Mouse (Mus musculus) intestine, embryonic 15.5 days (tissue): Measurements from ENCODE around the gene B4galt3. TPM values are rescaled to one million over a fixed set of nuclear protein-coding genes. Genes with fewer than 3 reads are reported as not detected.
"Not testable (repeated sequence)": the region's sequence is repeated elsewhere in the genome, so short reads cannot be mapped to it uniquely, and the experiment has no call there.

Source experiments
- ATAC-seq: fragments of 200-750 bp; cut with Nextera tagmentation; 2 replicates; pipeline ENCODE4 v1.8.0; 2017; ENCODE audit warnings: moderate TSS enrichment, moderate library complexity
- H3K27ac ChIP-seq: fragments of 300-500 bp; sonication (generic); 2 replicates; pipeline ENCODE4 v1.5.1; 2015; ENCODE audit warnings: mild to moderate bottlenecking, inconsistent platforms
- H3K27me3 ChIP-seq: fragments of 300-500 bp; sonication (generic); replicated peaks from 2 replicates; pipeline ENCODE4 v1.6.1; 2015; ENCODE audit warnings: inconsistent platforms
- H3K36me3 ChIP-seq: fragments of 300-500 bp; sonication (generic); 2 replicates; pipeline ENCODE4 v1.6.1; 2015; ENCODE audit warnings: inconsistent platforms
- H3K4me1 ChIP-seq: fragments of 300-500 bp; sonication (generic); replicated peaks from 2 replicates; pipeline ENCODE4 v1.6.1; 2015; ENCODE audit warnings: inconsistent platforms
- H3K4me2 ChIP-seq: fragments of 300-500 bp; sonication (generic); replicated peaks from 2 replicates; pipeline ENCODE4 v1.6.1; 2015; ENCODE audit warnings: mild to moderate bottlenecking, inconsistent platforms
- H3K4me3 ChIP-seq: fragments of 300-500 bp; sonication (generic); replicated peaks from 2 replicates; pipeline ENCODE4 v1.5.1; 2015; ENCODE audit warnings: inconsistent platforms
- H3K9ac ChIP-seq: fragments of 300-500 bp; sonication (generic); 2 replicates; pipeline ENCODE4 v1.6.1; 2015; ENCODE audit warnings: inconsistent platforms
- H3K9me3 ChIP-seq: fragments of 300-500 bp; sonication (generic); 2 replicates; pipeline ENCODE4 v1.6.1; 2016; ENCODE audit warnings: inconsistent platforms
- WGBS: fragments of 180-500 bp; shearing (Covaris S2); methylation state at CpG from one replicate; pipeline ENCODE4 v1.1.7; 2015; 5-methylcytosine and 5-hydroxymethylcytosine counted together
- polyA plus RNA-seq: library from polyadenylated mRNA; unstranded; fragments of >200 nt; fragmentation: Nextera tagmentation; extraction: Ambion mirVana; gene quantifications from 2 replicates; pipeline ENCODE4 v1.2.1, GENCODE M21; 2015

Gene B4galt3
- polyA plus RNA-seq, 1 experiment from 2014 or later = 54.5 TPM

DNA sequence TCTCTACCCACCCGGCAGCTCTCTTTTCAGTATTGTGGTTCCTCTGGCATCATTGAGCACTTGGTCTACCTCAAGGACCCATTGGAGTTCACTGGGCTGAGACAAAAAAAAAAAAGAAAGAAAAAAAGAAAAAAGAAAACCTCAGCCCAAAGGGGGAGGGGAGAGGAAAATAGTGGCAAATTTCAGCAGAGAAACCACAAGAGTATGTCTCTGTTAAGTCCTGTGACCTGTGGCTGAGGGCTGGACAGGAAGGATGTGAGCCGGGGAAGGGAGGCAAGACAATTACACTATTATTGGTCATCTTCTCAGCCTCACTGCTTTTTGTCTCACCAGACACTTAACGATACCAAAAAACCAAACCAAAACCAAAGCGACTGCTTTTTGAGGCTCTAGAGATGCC lies 38.3 kb upstream of the B4galt3 start:
- Histone ChIP-seq H3K4me1 (no peaks in the 10 kb centered on the region), H3K9me3 (no peaks in the 10 kb centered on the region), H3K9ac (no peak overlapping the region), H3K27me3 (no peaks in the 10 kb centered on the region), H3K4me2 (no peak overlapping the region), H3K27ac (no peak overlapping the region), H3K4me3 (no peak overlapping the region), H3K36me3 (peaks cover 26% of the 10 kb centered on the region)
- 75% methylated on average over 4 of the region's 4 CpGs for WGBS
- ATAC-seq = no peak

DNA sequence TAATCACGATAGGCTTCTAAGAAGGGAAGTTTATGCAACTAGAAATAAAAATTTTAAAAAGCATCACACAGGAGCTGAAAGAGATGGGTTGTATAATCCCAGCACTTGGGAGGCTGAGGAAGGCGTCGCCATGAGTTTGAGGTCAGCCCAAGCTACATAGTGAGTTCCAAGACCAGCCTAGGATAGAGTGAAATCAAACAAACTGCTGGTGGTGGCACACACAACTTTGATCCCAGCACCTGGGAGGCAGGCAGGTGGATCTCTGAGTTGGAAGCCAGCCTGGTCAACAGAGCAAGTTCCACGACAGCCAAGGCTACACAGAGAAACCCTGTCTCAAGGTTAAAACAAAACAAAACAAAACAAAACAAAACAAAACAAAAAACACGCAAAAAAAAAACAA lies 37.8 kb upstream of the B4galt3 start:
- whole genome bisulfite sequencing = 83% methylated on average over 5 of the region's 5 CpGs
- H3K4me3 ChIP-seq = no peak overlapping the region
- H3K9me3 ChIP-seq = no peaks in the 10 kb centered on the region
- H3K27me3 ChIP-seq = no peaks in the 10 kb centered on the region
- H3K36me3 ChIP-seq = peaks cover 31% of the 10 kb centered on the region
- no peak overlapping the region for H3K4me2 ChIP-seq
- no peak for ATAC-seq
- H3K4me1 ChIP-seq = no peaks in the 10 kb centered on the region
- H3K27ac ChIP-seq = no peak overlapping the region
- H3K9ac ChIP-seq = no peak overlapping the region

DNA sequence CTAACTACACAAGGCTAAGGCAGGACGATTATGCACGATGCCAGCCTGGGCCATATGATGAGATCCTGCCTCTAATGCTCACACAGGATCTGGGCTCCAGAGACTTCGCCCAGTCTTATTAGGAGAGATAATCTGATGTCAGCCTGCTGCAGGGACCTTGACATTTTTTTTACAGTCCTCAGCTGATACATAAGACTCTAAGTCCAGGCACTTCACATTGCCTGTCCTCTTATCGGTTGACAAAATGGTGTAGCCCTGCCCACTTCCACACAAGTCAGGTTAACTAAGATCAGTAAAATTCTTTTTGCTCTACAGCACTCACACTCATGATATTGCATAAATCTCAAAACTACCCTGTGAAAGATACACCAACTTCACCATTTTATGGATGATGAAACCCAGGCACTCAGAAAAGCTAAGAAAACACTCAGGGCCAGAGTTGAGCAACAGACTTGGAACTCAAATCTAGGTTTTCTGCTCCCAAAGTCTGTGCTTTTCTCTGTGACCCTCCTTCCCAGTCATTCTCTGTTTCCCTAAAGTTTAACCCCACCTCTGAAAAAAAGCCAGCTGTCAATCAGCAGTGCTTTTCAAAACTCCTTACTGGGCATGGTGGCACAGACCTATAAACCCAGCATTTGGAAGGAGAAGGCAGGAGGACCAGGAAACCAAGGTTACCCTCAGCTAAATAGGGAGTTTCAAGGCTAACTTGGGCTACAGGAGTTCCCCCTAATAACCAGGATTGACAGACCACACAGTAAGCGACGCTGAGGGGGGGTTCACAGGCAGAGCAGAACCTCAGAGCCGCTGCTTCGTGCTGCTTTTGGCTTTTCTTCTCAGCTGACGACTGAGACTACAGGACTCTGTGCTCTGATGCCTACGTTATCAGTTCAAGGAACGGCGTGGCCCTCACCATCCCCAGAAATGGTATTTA lies 37.1 kb upstream of the B4galt3 start:
- Histone ChIP-seq H3K36me3 (peaks cover 38% of the 10 kb centered on the region), H3K27me3 (no peaks in the 10 kb centered on the region), H3K27ac (no peak overlapping the region), H3K4me2 (no peak overlapping the region), H3K9me3 (no peaks in the 10 kb centered on the region), H3K9ac (no peak overlapping the region), H3K4me3 (no peak overlapping the region), H3K4me1 (no peaks in the 10 kb centered on the region)
- no peak for ATAC-seq
- WGBS = 79% methylated on average over 12 of the region's 12 CpGs

GRCm38 (mm10) chr1:171234126-171234525 lies 36.0 kb upstream of the B4galt3 start, which contains the start of gene Fcer1g:
Gene Fcer1g, minus strand, starts transcription at chr1:171234365.
- Histone ChIP-seq H3K9ac (no peak within 1 kb of the TSS), H3K36me3 (peaks cover 44% of the 10 kb centered on the region), H3K4me3 (no peak within 1 kb of the TSS), H3K4me1 (no peaks in the 10 kb centered on the region), H3K9me3 (no peaks in the 10 kb centered on the region), H3K27ac (no peak within 1 kb of the TSS), H3K4me2 (no peak within 1 kb of the TSS), H3K27me3 (no peaks in the 10 kb centered on the region)
- ATAC-seq = no peak
- 91% methylated on average over 14 of the region's 14 CpGs for WGBS

- ATAC-seq = no peak
- H3K4me2 ChIP-seq = no peak overlapping the region
- no peaks in the 10 kb centered on the region for H3K4me1 ChIP-seq
- no peak overlapping the region for H3K9ac ChIP-seq
- H3K4me3 ChIP-seq = no peak overlapping the region
- no peak overlapping the region for H3K27ac ChIP-seq
- 77% methylated on average over 4 of the region's 4 CpGs for whole genome bisulfite sequencing
- H3K27me3 ChIP-seq = no peaks in the 10 kb centered on the region
- no peaks in the 10 kb centered on the region for H3K9me3 ChIP-seq
- peaks cover 46% of the 10 kb centered on the region for H3K36me3 ChIP-seq
Observed at GRCm38 (mm10) chr1:171234538-171234937, 35.6 kb upstream of the B4galt3 start.

GRCm38 (mm10) chr1:171235791-171236190 lies 34.3 kb upstream of the B4galt3 start:
- H3K36me3 ChIP-seq = peaks cover 54% of the 10 kb centered on the region

DNA sequence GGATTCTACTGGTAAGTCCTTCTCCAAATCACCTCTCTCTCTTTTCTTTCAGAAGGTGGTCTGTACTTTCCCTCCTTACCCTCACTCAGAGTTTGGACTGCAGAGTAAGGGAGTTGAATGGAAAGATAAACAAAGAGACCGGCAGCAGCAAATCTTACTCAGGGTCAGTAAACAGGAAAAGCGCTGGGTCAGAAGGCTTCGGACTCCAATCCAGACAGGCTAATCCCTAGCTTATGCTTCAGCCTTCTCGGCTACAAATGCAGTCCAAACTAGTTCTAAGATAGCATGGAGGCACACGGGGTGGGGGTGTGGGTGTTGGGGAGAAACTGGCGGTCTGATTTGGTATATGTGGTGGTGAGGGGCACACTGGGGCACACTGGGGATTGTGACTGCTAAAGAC lies 32.7 kb upstream of the B4galt3 start:
- Histone ChIP-seq H3K27ac (no peak overlapping the region), H3K9ac (no peak overlapping the region), H3K27me3 (no peaks in the 10 kb centered on the region), H3K36me3 (peaks cover 56% of the 10 kb centered on the region), H3K4me1 (no peaks in the 10 kb centered on the region), H3K4me3 (no peak overlapping the region), H3K9me3 (no peaks in the 10 kb centered on the region), H3K4me2 (no peak overlapping the region)
- ATAC-seq = no peak
- 55% methylated on average over 6 of the region's 6 CpGs for WGBS

More at GRCm38 (mm10) chr1:171235791-171236190, 34.3 kb upstream of the B4galt3 start:
- no peak for ATAC-seq
- no peak overlapping the region for H3K27ac ChIP-seq
- H3K4me1 ChIP-seq = no peaks in the 10 kb centered on the region
- H3K9ac ChIP-seq = no peak overlapping the region
- 87% methylated on average over 4 of the region's 4 CpGs for WGBS
- H3K4me2 ChIP-seq = no peak overlapping the region
- no peak overlapping the region for H3K4me3 ChIP-seq
- no peaks in the 10 kb centered on the region for H3K9me3 ChIP-seq
- no peaks in the 10 kb centered on the region for H3K27me3 ChIP-seq

GRCm38 (mm10) chr1:171238463-171238862 lies 31.7 kb upstream of the B4galt3 start:
- no peaks in the 10 kb centered on the region for H3K4me1 ChIP-seq
- WGBS = 68% methylated on average over 14 of the region's 14 CpGs
- peaks cover 64% of the 10 kb centered on the region for H3K36me3 ChIP-seq
- 0 out of 2 replicates have a peak, but pooled peaks have one; percentile 59 for ATAC-seq
- no peaks in the 10 kb centered on the region for H3K27me3 ChIP-seq
- no peak overlapping the region for H3K27ac ChIP-seq
- H3K4me3 ChIP-seq = no peak overlapping the region
- H3K9ac ChIP-seq = no peak overlapping the region
- H3K4me2 ChIP-seq = no peak overlapping the region
- no peaks in the 10 kb centered on the region for H3K9me3 ChIP-seq

DNA sequence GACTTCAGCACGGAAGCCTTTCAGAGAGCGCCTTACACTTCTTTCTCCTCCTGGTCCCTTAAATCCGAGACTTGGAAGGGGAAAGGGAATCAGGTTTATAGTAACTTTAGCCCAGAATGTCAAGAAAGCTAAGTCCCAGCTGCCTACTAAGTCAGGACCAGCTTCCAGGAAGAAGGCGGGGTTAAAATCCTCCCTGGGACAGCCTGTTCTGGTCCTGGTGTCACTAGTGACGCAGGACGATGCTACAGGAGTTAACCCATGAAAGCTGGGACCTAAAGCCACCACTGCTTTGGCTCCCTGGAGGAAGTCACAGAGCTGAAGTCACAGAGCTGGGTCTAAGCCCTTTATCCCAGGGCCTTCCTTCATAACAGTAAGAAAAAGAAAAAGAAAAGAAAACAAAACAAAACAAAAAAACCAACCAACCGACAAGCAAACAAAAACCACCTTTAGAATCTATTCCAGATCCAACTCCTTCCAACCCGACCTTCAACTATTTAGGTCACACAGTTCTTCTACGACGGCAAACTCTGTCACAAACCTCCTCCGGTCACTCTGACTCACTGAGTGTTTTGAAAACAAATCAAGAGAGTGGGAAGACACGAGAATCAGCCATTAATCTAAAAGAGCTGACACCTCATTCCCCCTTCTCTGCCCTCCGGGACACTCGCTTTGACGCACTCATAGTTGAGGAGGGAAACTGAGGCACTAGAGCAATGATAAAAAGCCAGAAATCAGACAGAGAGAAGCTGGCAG lies 30.0 kb upstream of the B4galt3 start:
- Histone ChIP-seq H3K27me3 (no peaks in the 10 kb centered on the region), H3K9me3 (no peaks in the 10 kb centered on the region), H3K36me3 (peaks cover 53% of the 10 kb centered on the region), H3K4me1 (no peaks in the 10 kb centered on the region), H3K9ac (no peak overlapping the region), H3K4me2 (no peak overlapping the region), H3K27ac (no peak overlapping the region), H3K4me3 (no peak overlapping the region)
- no peak for ATAC-seq
- 69% methylated on average over 15 of the region's 15 CpGs for WGBS

DNA sequence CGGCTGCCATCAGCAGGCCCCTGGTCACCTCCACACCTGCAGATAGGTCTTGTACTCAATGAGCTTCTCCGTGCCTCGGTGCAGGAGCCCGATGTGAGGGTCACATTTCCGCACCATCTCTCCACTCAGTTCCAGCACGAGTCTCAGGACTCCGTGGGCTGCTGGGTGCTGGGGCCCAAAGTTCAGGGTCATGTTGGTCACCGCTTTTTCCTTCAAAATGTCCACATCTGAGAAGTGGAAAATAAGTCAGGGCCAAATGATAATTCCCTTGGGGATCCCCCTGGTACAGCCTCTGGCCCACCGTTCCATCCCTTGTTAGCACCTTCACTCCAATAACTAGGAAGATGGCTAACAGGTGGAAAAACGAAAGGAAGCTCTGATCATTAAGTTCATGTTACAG lies 29.2 kb upstream of the B4galt3 start:
- Histone ChIP-seq H3K9ac (no peak overlapping the region), H3K27me3 (no peaks in the 10 kb centered on the region), H3K27ac (no peak overlapping the region), H3K9me3 (no peaks in the 10 kb centered on the region), H3K4me1 (peaks cover 3% of the 10 kb centered on the region), H3K36me3 (peaks cover 47% of the 10 kb centered on the region), H3K4me2 (no peak overlapping the region), H3K4me3 (no peak overlapping the region)
- 90% methylated on average over 10 of the region's 10 CpGs for WGBS
- no peak for ATAC-seq

- WGBS = 80% methylated on average over 12 of the region's 12 CpGs
- not testable (repeated sequence) for H3K27me3 ChIP-seq, H3K4me3 ChIP-seq, H3K9me3 ChIP-seq, ATAC-seq, H3K4me1 ChIP-seq, H3K9ac ChIP-seq, H3K27ac ChIP-seq, H3K4me2 ChIP-seq
- H3K36me3 ChIP-seq = peaks cover 40% of the 10 kb centered on the region
Observed at GRCm38 (mm10) chr1:171241952-171242351, 28.2 kb upstream of the B4galt3 start.

- Histone ChIP-seq H3K4me1 (peaks cover 25% of the 10 kb centered on the region), H3K4me2 (no peak overlapping the region)
- WGBS = 85% methylated on average over 8 of the region's 8 CpGs
Observed at GRCm38 (mm10) chr1:171245353-171245752, 24.8 kb upstream of the B4galt3 start.

More at GRCm38 (mm10) chr1:171245353-171245752, 24.8 kb upstream of the B4galt3 start:
- ATAC-seq = no peak
- Histone ChIP-seq H3K9me3 (no peaks in the 10 kb centered on the region), H3K27ac (no peak overlapping the region), H3K36me3 (peaks cover 17% of the 10 kb centered on the region; the same call in 1 of the 2 replicates), H3K27me3 (no peaks in the 10 kb centered on the region), H3K9ac (no peak overlapping the region), H3K4me3 (no peak overlapping the region)
